Mouse (Mus musculus) MEL (cell line): ENCODE results near the gene Lamb3. TPM values are rescaled to one million over a fixed set of nuclear protein-coding genes. Genes with fewer than 3 reads are reported as not detected.

Source experiments
- DNase-seq: peaks from one replicate; pipeline ENCODE4 v3.0.0; 2011; ENCODE audit warnings: low read depth, low spot score
- H3K27ac ChIP-seq: 2 replicates; pipeline ENCODE4 v1.5.1; 2012; ENCODE audit warnings: low read depth, mild to moderate bottlenecking, control low read depth, low read length, moderate library complexity; ENCODE audit not compliant: control insufficient read depth
- H3K27me3 ChIP-seq, 2 experiments: fragments of 150-350 bp in 1 of 2; sonication (generic) in 1 of 2; 2 replicates each; pipeline ENCODE4 v1.6.1; 2012; ENCODE audit warnings: low read length in 2 of 2, mild to moderate bottlenecking in 2 of 2, improper control_type of control experiment in 1 of 2, moderate library complexity in 1 of 2; ENCODE audit not compliant: insufficient read depth in 2 of 2, control insufficient read depth in 1 of 2
- H3K36me3 ChIP-seq, 2 experiments: 2 replicates each; pipeline ENCODE4 v1.6.1; 2012 to 2014; ENCODE audit warnings: low read length in 2 of 2, improper control_type of control experiment in 1 of 2, inconsistent platforms in 1 of 2, mild to moderate bottlenecking in 1 of 2; ENCODE audit not compliant: insufficient read depth in 2 of 2, control insufficient read depth in 1 of 2
- H3K4me1 ChIP-seq, 2 experiments: fragments of 150-350 bp in 1 of 2; sonication (generic) in 1 of 2; 2 replicates each; pipeline ENCODE4 v1.6.1; 2012; ENCODE audit warnings: low read length in 2 of 2, improper control_type of control experiment in 1 of 2, mild to moderate bottlenecking in 1 of 2; ENCODE audit not compliant: insufficient read depth in 2 of 2, control insufficient read depth in 1 of 2
- H3K4me3 ChIP-seq, 2 experiments: fragments of 150-350 bp in 1 of 2; sonication (generic) in 1 of 2; 2 replicates each; pipeline ENCODE4 v1.5.1; 2012; ENCODE audit warnings: low read depth in 2 of 2, low read length in 2 of 2, mild to moderate bottlenecking in 2 of 2, moderate library complexity in 2 of 2, control low read depth in 1 of 2, improper control_type of control experiment in 1 of 2; ENCODE audit not compliant: control insufficient read depth in 1 of 2, insufficient read depth in 1 of 2
- H3K79me2 ChIP-seq: 2 replicates; pipeline ENCODE4 v1.6.1; 2012; ENCODE audit warnings: mild to moderate bottlenecking, low read length, moderate library complexity; ENCODE audit not compliant: control insufficient read depth, poor library complexity, insufficient read depth
- H3K9ac ChIP-seq: 2 replicates; pipeline ENCODE4 v1.6.1; 2012; ENCODE audit warnings: low read depth, mild to moderate bottlenecking, control low read depth, low read length, moderate library complexity; ENCODE audit not compliant: control insufficient read depth, poor library complexity, severe bottlenecking
- H3K9me3 ChIP-seq: fragments of 150-350 bp; sonication (generic); replicated peaks from 2 replicates; pipeline ENCODE4 v1.6.1; 2012; ENCODE audit warnings: mild to moderate bottlenecking, low read length, improper control_type of control experiment, moderate library complexity; ENCODE audit not compliant: insufficient read depth
- BHLHE40 ChIP-seq: IDR thresholded peaks from 2 replicates; pipeline ENCODE4 v1.6.1; 2012; ENCODE audit warnings: low read depth, mild to moderate bottlenecking, inconsistent platforms, low read length, improper control_type of control experiment, borderline replicate concordance
- CHD1 ChIP-seq: IDR thresholded peaks from 2 replicates; pipeline ENCODE4 v1.6.1; 2012; ENCODE audit warnings: low read depth, mild to moderate bottlenecking, inconsistent platforms, low read length, improper control_type of control experiment
- CHD2 ChIP-seq: IDR thresholded peaks from 2 replicates; pipeline ENCODE4 v1.6.1; 2011; ENCODE audit warnings: low read length, improper control_type of control experiment
- E2F4 ChIP-seq: IDR thresholded peaks from 2 replicates; pipeline ENCODE4 v1.6.1; 2011; ENCODE audit warnings: low read depth, low read length, improper control_type of control experiment, borderline replicate concordance
- EP300 ChIP-seq, 2 experiments: IDR thresholded peaks; 2 replicates each; pipeline ENCODE4 v1.6.1; 2011; ENCODE audit warnings: improper control_type of control experiment in 2 of 2, low read length in 2 of 2, low read depth in 1 of 2, mild to moderate bottlenecking in 1 of 2
- ETS1 ChIP-seq: IDR thresholded peaks from 2 replicates; pipeline ENCODE4 v1.6.1; 2012; ENCODE audit warnings: low read depth, mild to moderate bottlenecking, inconsistent platforms, low read length, improper control_type of control experiment, moderate library complexity
- GABPA ChIP-seq: IDR thresholded peaks from 2 replicates; pipeline ENCODE4 v1.6.1; 2012; ENCODE audit warnings: low read depth, mild to moderate bottlenecking, inconsistent platforms, low read length, improper control_type of control experiment, moderate library complexity
- GATA1 ChIP-seq: IDR thresholded peaks from 2 replicates; pipeline ENCODE4 v1.6.1; 2011; ENCODE audit warnings: low read depth, low read length, improper control_type of control experiment
- HCFC1 ChIP-seq: IDR thresholded peaks from 2 replicates; pipeline ENCODE4 v1.6.1; 2012; ENCODE audit warnings: low read depth, mild to moderate bottlenecking, inconsistent platforms, low read length, improper control_type of control experiment, moderate library complexity
- JUND ChIP-seq: IDR thresholded peaks from 2 replicates; pipeline ENCODE4 v1.6.1; 2011; ENCODE audit warnings: low read depth, mild to moderate bottlenecking, improper control_type of control experiment, low read length
- KAT2A ChIP-seq: conservative IDR thresholded peaks from 2 replicates; pipeline ENCODE4 v1.6.1; 2012; ENCODE audit warnings: low read depth, low read length, improper control_type of control experiment, inconsistent platforms
- MAFK ChIP-seq: IDR thresholded peaks from 2 replicates; pipeline ENCODE4 v1.6.1; 2011; ENCODE audit warnings: low read depth, mild to moderate bottlenecking, low read length, improper control_type of control experiment, borderline replicate concordance
- MAZ ChIP-seq: IDR thresholded peaks from 2 replicates; pipeline ENCODE4 v1.6.1; 2012; ENCODE audit warnings: low read depth, mild to moderate bottlenecking, inconsistent platforms, low read length, improper control_type of control experiment
- MXI1 ChIP-seq: IDR thresholded peaks from 2 replicates; pipeline ENCODE4 v1.6.1; 2011; ENCODE audit warnings: mild to moderate bottlenecking, low read depth, low read length, improper control_type of control experiment
- NELFE ChIP-seq: IDR thresholded peaks from 2 replicates; pipeline ENCODE4 v1.6.1; 2011; ENCODE audit warnings: low read depth, low read length, improper control_type of control experiment
- NRF1 ChIP-seq: IDR thresholded peaks from 2 replicates; pipeline ENCODE4 v1.6.1; 2014; ENCODE audit warnings: low read depth, mild to moderate bottlenecking, inconsistent platforms, low read length, improper control_type of control experiment, moderate library complexity; ENCODE audit not compliant: poor library complexity, insufficient read depth, severe bottlenecking
- POLR2AphosphoS5 ChIP-seq: IDR thresholded peaks from 2 replicates; pipeline ENCODE4 v1.6.1; 2012; ENCODE audit warnings: low read depth, borderline replicate concordance, mild to moderate bottlenecking, inconsistent platforms, low read length, moderate library complexity, mixed read lengths
- RAD21 ChIP-seq: IDR thresholded peaks from 2 replicates; pipeline ENCODE4 v1.6.1; 2011; ENCODE audit warnings: mild to moderate bottlenecking, low read depth, low read length, improper control_type of control experiment
- RCOR1 ChIP-seq: IDR thresholded peaks from 2 replicates; pipeline ENCODE4 v1.6.1; 2012; ENCODE audit warnings: low read depth, mild to moderate bottlenecking, inconsistent platforms, low read length, improper control_type of control experiment
- SIN3A ChIP-seq: IDR thresholded peaks from 2 replicates; pipeline ENCODE4 v1.6.1; 2012; ENCODE audit warnings: low read length, improper control_type of control experiment, inconsistent platforms
- SMC3 ChIP-seq: IDR thresholded peaks from 2 replicates; pipeline ENCODE4 v1.6.1; 2011; ENCODE audit warnings: low read depth, low read length, improper control_type of control experiment
- TAL1 ChIP-seq: IDR thresholded peaks from 2 replicates; pipeline ENCODE4 v1.6.1; 2012; ENCODE audit warnings: mild to moderate bottlenecking, inconsistent platforms, low read length, moderate library complexity, mixed read lengths
- TBP ChIP-seq: IDR thresholded peaks from 2 replicates; pipeline ENCODE4 v1.8.0; 2011; ENCODE audit warnings: low read depth, low read length, improper control_type of control experiment
- TCF12 ChIP-seq: IDR thresholded peaks from 2 replicates; pipeline ENCODE4 v1.6.1; 2014; ENCODE audit warnings: low read depth, mild to moderate bottlenecking, inconsistent platforms, low read length, improper control_type of control experiment, moderate library complexity
- USF1 ChIP-seq: IDR thresholded peaks from 2 replicates; pipeline ENCODE4 v1.6.1; 2014; ENCODE audit warnings: low read depth, mild to moderate bottlenecking, inconsistent platforms, low read length, improper control_type of control experiment, moderate library complexity
- USF2 ChIP-seq, 2 experiments: IDR thresholded peaks; 2 replicates each; pipeline ENCODE4 v1.6.1; 2011 to 2012; ENCODE audit warnings: improper control_type of control experiment in 2 of 2, low read length in 2 of 2, borderline replicate concordance in 1 of 2, inconsistent platforms in 1 of 2, low read depth in 1 of 2, mild to moderate bottlenecking in 1 of 2; ENCODE audit not compliant: insufficient read depth in 1 of 2
- polyA plus RNA-seq, 2 experiments: library from polyadenylated mRNA; stranded (reverse) in 1 of 2; unstranded in 1 of 2; fragments of >175 nt in 1 of 2; fragments of >200 nt in 1 of 2; gene quantifications; 2 replicates each; pipeline versions ENCODE4 v1.2.1 to v1.2.4; 2012; ENCODE audit warnings: low replicate concordance in 2 of 2, low read depth in 1 of 2; ENCODE audit not compliant: insufficient read length in 2 of 2, insufficient read depth in 1 of 2, missing spikeins in 1 of 2
- total RNA-seq: library from RNA; depleted of rRNA; stranded (reverse); fragments of 300-350 nt; gene quantifications from 2 replicates; pipeline ENCODE4 v1.2.3, GENCODE M21; 2012

Lamb3 gene
- total and polyA plus RNA-seq, 3 experiments, result 0.03 to 0.35 TPM; not detected in 1

GRCm38 (mm10) chr1:193316358-193316750, 108.9 kb downstream of the Lamb3 start:
- H3K4me3 ChIP-seq, result no peak overlapping the region
- no peaks in the 10 kb centered on the region for H3K36me3 ChIP-seq
- H3K79me2 ChIP-seq, result no peaks in the 10 kb centered on the region
- H3K9ac ChIP-seq, result no peak overlapping the region
- TF ChIP-seq TAL1 (no peak), GATA1 (no peak), CHD2 (no peak), SIN3A (no peak), RCOR1 (no peak), MXI1 (no peak), KAT2A (no peak), ETS1 (no peak), USF1 (no peak), TBP (no peak)
- no peak for DNase-seq
- H3K9me3 ChIP-seq, result no peaks in the 10 kb centered on the region
- no peak overlapping the region for H3K27ac ChIP-seq
- no peaks in the 10 kb centered on the region for H3K27me3 ChIP-seq
- no peaks in the 10 kb centered on the region for H3K4me1 ChIP-seq

- H3K27me3 ChIP-seq, result no peaks in the 10 kb centered on the region
- H3K36me3 ChIP-seq, result no peaks in the 10 kb centered on the region
These were observed 109.7 kb downstream of the Lamb3 start for GRCm38 (mm10) chr1:193317159-193317559.

GRCm38 (mm10) chr1:193319721-193320120, 112.2 kb downstream of the Lamb3 start:
- Histone ChIP-seq H3K27me3 (no peaks in the 10 kb centered on the region), H3K4me1 (no peaks in the 10 kb centered on the region), H3K9me3 (no peaks in the 10 kb centered on the region), H3K79me2 (no peaks in the 10 kb centered on the region), H3K9ac (no peak overlapping the region), H3K4me3 (no peak overlapping the region), H3K27ac (no peak overlapping the region), H3K36me3 (no peaks in the 10 kb centered on the region)
- TF ChIP-seq USF2 (IDR thresholded peaks at IDR 0.05; ENCODE audit: borderline replicate concordance in 1 of 2, insufficient read depth in 1 of 2, low read depth in 1 of 2, low read length in 2 of 2) (no peak), NELFE (no peak), TCF12 (no peak), NRF1 (no peak), CHD2 (no peak), KAT2A (no peak), RCOR1 (no peak), E2F4 (no peak), MAFK (no peak), HCFC1 (no peak)
- no peak for DNase-seq

More at GRCm38 (mm10) chr1:193317159-193317559, 109.7 kb downstream of the Lamb3 start:
- DNase-seq, result no peak
- Histone ChIP-seq H3K4me3 (no peak overlapping the region), H3K27ac (no peak overlapping the region), H3K79me2 (no peaks in the 10 kb centered on the region), H3K9me3 (no peaks in the 10 kb centered on the region), H3K4me1 (no peaks in the 10 kb centered on the region), H3K9ac (no peak overlapping the region)
- TF ChIP-seq CHD1 (no peak), USF2 (IDR thresholded peaks at IDR 0.05; ENCODE audit: borderline replicate concordance in 1 of 2, insufficient read depth in 1 of 2, low read depth in 1 of 2, low read length in 2 of 2) (no peak), GABPA (no peak), TAL1 (no peak), SIN3A (no peak), USF1 (no peak), MAZ (no peak), SMC3 (no peak), EP300 (IDR thresholded peaks at IDR 0.05; ENCODE audit: low read depth in 1 of 2, low read length in 2 of 2) (no peak), BHLHE40 (no peak), JUND (no peak), POLR2AphosphoS5 (no peak), GATA1 (no peak), MXI1 (no peak), RAD21 (no peak), TCF12 (no peak)
